Mouse (Mus musculus) intestine, embryonic 14.5 days (tissue): ENCODE measurements around the gene Tcf7l2. TPM values are rescaled to one million over a fixed set of nuclear protein-coding genes. Genes with fewer than 3 reads are reported as not detected.

ENCODE experiments used
- ATAC-seq: fragments of 200-750 bp; cut with Nextera tagmentation; replicated peaks from 2 replicates; pipeline ENCODE4 v1.8.0; 2017; ENCODE audit warnings: low read depth, moderate number of reproducible peaks, moderate TSS enrichment, moderate library complexity; ENCODE audit not compliant: low FRiP score, low TSS enrichment
- DNase-seq: peaks from one replicate; pipeline ENCODE4 v3.0.0-alpha.2; 2018; ENCODE audit warnings: low spot score
- H3K27ac ChIP-seq: fragments of 300-500 bp; sonication (generic); 2 replicates; pipeline ENCODE4 v1.5.1; 2014; ENCODE audit warnings: low read depth, mild to moderate bottlenecking, control low read depth
- H3K27me3 ChIP-seq: fragments of 300-500 bp; sonication (generic); replicated peaks from 2 replicates; pipeline ENCODE4 v1.6.1; 2014; ENCODE audit warnings: low read length, control low read depth; ENCODE audit not compliant: control insufficient read depth, insufficient read depth
- H3K36me3 ChIP-seq: fragments of 300-500 bp; sonication (generic); 2 replicates; pipeline ENCODE4 v1.6.1; 2014; ENCODE audit warnings: low read length, control low read depth; ENCODE audit not compliant: control insufficient read depth, insufficient read depth
- H3K4me1 ChIP-seq: fragments of 300-500 bp; sonication (generic); replicated peaks from 2 replicates; pipeline ENCODE4 v1.6.1; 2014; ENCODE audit warnings: low read length, control low read depth, mixed read lengths; ENCODE audit not compliant: control insufficient read depth, insufficient read depth
- H3K4me2 ChIP-seq: fragments of 300-500 bp; sonication (generic); 2 replicates; pipeline ENCODE4 v1.6.1; 2014; ENCODE audit warnings: low read length
- H3K4me3 ChIP-seq: fragments of 300-500 bp; sonication (generic); 2 replicates; pipeline ENCODE4 v1.5.1; 2014; ENCODE audit warnings: low read depth, low read length, control low read depth, mixed read lengths
- H3K9ac ChIP-seq: fragments of 300-500 bp; sonication (generic); 2 replicates; pipeline ENCODE4 v1.6.1; 2014; ENCODE audit warnings: mild to moderate bottlenecking, low read length
- H3K9me3 ChIP-seq: fragments of 300-500 bp; sonication (generic); 2 replicates; pipeline ENCODE4 v1.6.1; 2016; ENCODE audit warnings: low read length, control low read depth; ENCODE audit not compliant: control insufficient read depth
- WGBS: fragments of 180-500 bp; shearing (Covaris S2); extraction: QIAGEN DNeasy Blood & Tissue Kit; methylation state at CpG from one replicate; pipeline ENCODE4 v1.1.7; 2014; 5-methylcytosine and 5-hydroxymethylcytosine counted together
- polyA plus RNA-seq: library from polyadenylated mRNA; unstranded; fragments of >200 nt; fragmentation: Nextera tagmentation; extraction: Ambion mirVana; gene quantifications from 2 replicates; pipeline ENCODE4 v1.2.1, GENCODE M21; 2014

Tcf7l2 gene
- polyA plus RNA-seq, 1 experiment from 2014 or later = 97.2 TPM

GRCm38 (mm10) chr19:55787420-55787819, 45.8 kb downstream of the Tcf7l2 start:
- WGBS = 85% methylated on average over 13 of the region's 13 CpGs
- H3K4me3 ChIP-seq = no peak overlapping the region
- H3K27me3 ChIP-seq = no peaks in the 10 kb centered on the region
- H3K27ac ChIP-seq = no peak overlapping the region
- H3K9me3 ChIP-seq = no peaks in the 10 kb centered on the region
- H3K4me1 ChIP-seq = peaks cover 10% of the 10 kb centered on the region
- no peak for DNase-seq
- ATAC-seq = no peak
- H3K4me2 ChIP-seq = no peak overlapping the region
- no peak overlapping the region for H3K9ac ChIP-seq
- no peaks in the 10 kb centered on the region for H3K36me3 ChIP-seq

DNA sequence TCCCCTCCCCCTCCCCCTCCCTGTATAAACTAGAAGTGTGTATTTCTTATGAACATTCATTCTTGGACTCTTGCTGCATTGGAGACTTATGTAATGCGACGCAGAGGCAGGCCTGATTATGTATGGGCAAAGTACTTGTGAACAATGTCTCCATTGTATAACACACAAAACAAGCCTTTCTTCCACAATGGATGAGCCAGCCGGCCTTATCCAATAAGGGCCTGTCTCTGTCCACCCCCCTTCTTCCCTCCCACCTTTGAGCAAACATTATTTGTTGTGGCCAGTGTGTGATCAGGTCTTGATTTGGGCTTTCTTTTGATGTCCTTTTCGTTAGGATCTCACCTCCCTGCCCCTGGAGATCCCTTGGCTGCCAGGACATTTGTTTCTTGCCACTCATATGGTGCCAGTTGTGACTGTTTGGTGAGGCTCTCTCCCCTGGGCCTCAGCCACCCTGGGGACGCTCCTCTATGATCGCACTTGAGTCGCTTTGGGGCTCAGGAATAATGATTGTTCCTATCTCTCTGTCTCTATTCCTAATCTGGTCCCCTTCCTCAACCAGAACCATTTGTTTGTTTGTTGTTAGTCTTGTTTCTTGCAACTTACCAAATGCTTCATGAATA, 46.8 kb downstream of the Tcf7l2 start:
- H3K4me3 ChIP-seq = no peak overlapping the region
- 53% methylated on average over 7 of the region's 7 CpGs for WGBS
- no peaks in the 10 kb centered on the region for H3K36me3 ChIP-seq
- no peaks in the 10 kb centered on the region for H3K27me3 ChIP-seq
- H3K27ac ChIP-seq = no peak overlapping the region
- DNase-seq = peak; percentile 66
- H3K4me1 ChIP-seq = peaks cover 10% of the 10 kb centered on the region
- H3K4me2 ChIP-seq = no peak overlapping the region
- no peak overlapping the region for H3K9ac ChIP-seq
- peak; percentile 56; the same call in 1 of the 2 replicates for ATAC-seq
- no peaks in the 10 kb centered on the region for H3K9me3 ChIP-seq

GRCm38 (mm10) chr19:55788905-55789295, 47.3 kb downstream of the Tcf7l2 start:
- no peak overlapping the region for H3K9ac ChIP-seq
- 69% methylated on average over 5 of the region's 5 CpGs for WGBS
- ATAC-seq (no peak), DNase-seq (no peak)
- H3K36me3 ChIP-seq = no peaks in the 10 kb centered on the region
- no peaks in the 10 kb centered on the region for H3K27me3 ChIP-seq
- H3K4me1 ChIP-seq = peaks cover 10% of the 10 kb centered on the region
- H3K4me2 ChIP-seq = no peak overlapping the region
- H3K27ac ChIP-seq = no peak overlapping the region
- H3K4me3 ChIP-seq = no peak overlapping the region
- H3K9me3 ChIP-seq = no peaks in the 10 kb centered on the region

- ATAC-seq (no peak), DNase-seq (no peak)
- Histone ChIP-seq H3K36me3 (no peaks in the 10 kb centered on the region), H3K9ac (no peak overlapping the region), H3K4me1 (peaks cover 10% of the 10 kb centered on the region), H3K27ac (no peak overlapping the region), H3K4me3 (no peak overlapping the region), H3K27me3 (no peaks in the 10 kb centered on the region), H3K9me3 (no peaks in the 10 kb centered on the region), H3K4me2 (no peak overlapping the region)
- 35% methylated on average over 3 of the region's 3 CpGs for WGBS
These were observed 48.2 kb downstream of the Tcf7l2 start for GRCm38 (mm10) chr19:55789838-55790237.

- no peak for DNase-seq
- 78% methylated on average over 6 of the region's 6 CpGs for WGBS
These were observed 49.7 kb downstream of the Tcf7l2 start for GRCm38 (mm10) chr19:55791293-55791692.

DNA sequence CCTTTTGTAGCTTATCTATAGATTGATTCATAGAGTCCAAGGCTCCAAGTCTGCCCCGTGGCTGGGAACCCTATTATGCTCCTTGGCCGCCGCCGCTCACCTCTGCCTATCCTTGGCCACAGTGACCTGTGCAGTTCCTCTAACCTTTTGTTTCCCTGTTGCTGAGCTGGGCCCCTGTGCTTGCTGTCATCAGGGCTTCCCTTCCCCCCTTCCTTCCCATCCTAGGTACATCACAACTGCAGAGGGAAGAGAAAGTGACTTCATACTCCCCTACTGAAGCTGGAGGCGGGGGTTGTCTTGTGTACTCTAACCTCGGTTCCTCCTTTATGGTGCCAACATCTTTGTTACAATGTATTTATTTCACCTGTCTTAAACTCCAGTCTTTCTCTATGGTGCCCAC, 50.3 kb downstream of the Tcf7l2 start:
- Histone ChIP-seq H3K27ac (no peak overlapping the region), H3K4me2 (no peak overlapping the region), H3K27me3 (no peaks in the 10 kb centered on the region), H3K36me3 (no peaks in the 10 kb centered on the region), H3K9me3 (no peaks in the 10 kb centered on the region), H3K4me1 (peaks cover 11% of the 10 kb centered on the region), H3K9ac (no peak overlapping the region), H3K4me3 (no peak overlapping the region)
- ATAC-seq = no peak
- WGBS = 82% methylated on average over 6 of the region's 6 CpGs
- no peak for DNase-seq

More at GRCm38 (mm10) chr19:55791293-55791692, 49.7 kb downstream of the Tcf7l2 start:
- H3K4me2 ChIP-seq = no peak overlapping the region
- no peak overlapping the region for H3K9ac ChIP-seq
- no peak overlapping the region for H3K4me3 ChIP-seq
- H3K36me3 ChIP-seq = no peaks in the 10 kb centered on the region
- ATAC-seq = no peak
- H3K4me1 ChIP-seq = peaks cover 10% of the 10 kb centered on the region
- H3K27ac ChIP-seq = no peak overlapping the region
- H3K9me3 ChIP-seq = no peaks in the 10 kb centered on the region
- no peaks in the 10 kb centered on the region for H3K27me3 ChIP-seq

GRCm38 (mm10) chr19:55792571-55792970, 51.0 kb downstream of the Tcf7l2 start:
- H3K9me3 ChIP-seq = no peaks in the 10 kb centered on the region
- H3K27ac ChIP-seq = no peak overlapping the region
- H3K9ac ChIP-seq = no peak overlapping the region
- 44% methylated on average over 5 of the region's 5 CpGs for WGBS
- DNase-seq = no peak
- no peak overlapping the region for H3K4me2 ChIP-seq
- no peak overlapping the region for H3K4me3 ChIP-seq
- H3K27me3 ChIP-seq = no peaks in the 10 kb centered on the region
- H3K4me1 ChIP-seq = peaks cover 15% of the 10 kb centered on the region
- H3K36me3 ChIP-seq = no peaks in the 10 kb centered on the region
- ATAC-seq = no peak

DNA sequence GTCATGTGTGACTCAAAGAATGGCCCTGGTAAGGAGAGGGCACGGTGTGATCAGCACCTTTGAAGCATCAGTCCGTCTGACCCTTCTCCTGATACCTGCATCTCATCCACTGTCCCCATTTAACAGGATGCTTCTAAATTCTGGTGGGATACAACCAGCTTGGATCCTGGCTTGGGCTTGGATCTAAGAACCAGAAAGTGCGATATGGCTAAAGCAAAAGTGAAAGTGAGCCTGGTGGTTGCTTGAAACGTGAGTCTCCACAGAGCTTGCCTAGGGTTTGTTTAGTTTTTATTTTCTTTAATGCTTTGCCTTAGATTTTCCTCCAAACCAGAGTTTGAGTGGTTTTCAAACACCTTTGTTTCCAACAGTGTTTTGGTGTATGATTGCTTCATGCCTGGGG, 51.4 kb downstream of the Tcf7l2 start:
- WGBS = 60% methylated on average over 4 of the region's 4 CpGs
- no peak for ATAC-seq
- peaks cover 15% of the 10 kb centered on the region for H3K4me1 ChIP-seq

GRCm38 (mm10) chr19:55794194-55794945, 52.8 kb downstream of the Tcf7l2 start:
- no peak for DNase-seq
- Histone ChIP-seq H3K27ac (no peak overlapping the region), H3K36me3 (no peaks in the 10 kb centered on the region), H3K4me1 (peaks cover 13% of the 10 kb centered on the region), H3K4me3 (no peak overlapping the region), H3K9me3 (no peaks in the 10 kb centered on the region), H3K4me2 (no peak overlapping the region), H3K9ac (no peak overlapping the region), H3K27me3 (no peaks in the 10 kb centered on the region)
- WGBS = 66% methylated on average over 8 of the region's 8 CpGs
- ATAC-seq = no peak

More for the DNA sequence above, 51.4 kb downstream of the Tcf7l2 start:
- H3K27ac ChIP-seq = no peak overlapping the region
- H3K4me2 ChIP-seq = no peak overlapping the region
- no peaks in the 10 kb centered on the region for H3K27me3 ChIP-seq
- H3K4me3 ChIP-seq = no peak overlapping the region
- no peak overlapping the region for H3K9ac ChIP-seq
- no peak for DNase-seq
- H3K36me3 ChIP-seq = no peaks in the 10 kb centered on the region
- no peaks in the 10 kb centered on the region for H3K9me3 ChIP-seq
